Mouse (Mus musculus) spleen, adult 2 months (tissue): ENCODE measurements around the gene Stn1.
A peak's percentile ranks its signal among the peaks of the same experiment; 100 is the strongest.

ENCODE experiments used
- CTCF ChIP-seq: fragments of 200-500 bp; IDR thresholded peaks from 2 replicates; pipeline ENCODE4 v1.5.1; 2011; ENCODE audit warnings: mild to moderate bottlenecking, inconsistent platforms; ENCODE audit not compliant: insufficient read depth, insufficient read length, insufficient replicate concordance; ENCODE audit errors: extremely low read depth
- POLR2A ChIP-seq: fragments of 200-500 bp; IDR thresholded peaks from 2 replicates; pipeline ENCODE4 v1.6.1; 2011; ENCODE audit warnings: low read depth, low read length, inconsistent platforms

DNA sequence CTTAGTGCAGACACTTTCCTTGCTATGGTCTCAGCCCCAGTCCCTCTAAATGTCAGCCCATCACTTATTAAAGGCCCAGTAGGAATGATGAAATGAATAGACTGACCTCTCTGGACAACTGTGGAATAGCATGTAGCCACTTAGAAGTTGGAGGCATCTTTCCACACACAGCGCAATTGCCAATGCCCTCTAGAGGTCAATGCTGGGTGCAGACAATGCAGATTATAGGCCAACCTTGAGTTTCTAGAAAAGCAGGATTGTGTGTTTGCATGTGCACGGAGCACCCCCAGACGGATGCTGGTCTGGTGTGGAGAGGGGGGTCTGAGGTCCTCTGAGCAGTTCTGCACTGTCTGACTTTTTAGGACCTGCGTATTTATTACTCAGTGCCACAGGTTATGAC lies 33.7 kb downstream of the Stn1 start:
- TF ChIP-seq CTCF (peak; percentile 27; the same call in 1 of the 2 replicates), POLR2A (no peak)
